Mouse (Mus musculus) macrophage (primary cell): ENCODE results near the gene Hspa4. TPM values are rescaled to one million over a fixed set of nuclear protein-coding genes. Genes with fewer than 3 reads are reported as not detected.
A peak's percentile ranks its signal among the peaks of the same experiment; 100 is the strongest.
"Not testable (repeated sequence)": the region's sequence is repeated elsewhere in the genome, so short reads cannot be mapped to it uniquely, and the experiment has no call there.

Source experiments
- H3K27ac ChIP-seq: fragments of 350-480 bp; formaldehyde crosslinking; 2 replicates; pipeline ENCODE4 v1.9.0; 2021
- H3K36me3 ChIP-seq: fragments of 350-480 bp; formaldehyde crosslinking; 2 replicates; pipeline ENCODE4 v1.9.0; 2021; ENCODE audit errors: inconsistent target
- H3K4me3 ChIP-seq: fragments of 350-480 bp; formaldehyde crosslinking; 2 replicates; pipeline ENCODE4 v1.9.0; 2021; ENCODE audit errors: inconsistent target
- H3K79me2 ChIP-seq: fragments of 350-480 bp; formaldehyde crosslinking; 2 replicates; pipeline ENCODE4 v1.9.0; 2021; ENCODE audit errors: inconsistent target
- WGBS: methylation state at CpG from one replicate; pipeline ENCODE4 v1.1.7; 2026; ENCODE audit warnings: inconsistent platforms; ENCODE audit not compliant: missing documents; 5-methylcytosine and 5-hydroxymethylcytosine counted together
- polyA plus RNA-seq: library from polyadenylated mRNA; stranded (reverse); fragments of 250-400 nt; gene quantifications from 3 replicates; pipeline ENCODE4 v1.2.4, GENCODE M21; 2018; ENCODE audit warnings: inconsistent platforms

The Hspa4 gene
- polyA plus RNA-seq, 1 experiment from 2014 or later = 460 TPM

DNA sequence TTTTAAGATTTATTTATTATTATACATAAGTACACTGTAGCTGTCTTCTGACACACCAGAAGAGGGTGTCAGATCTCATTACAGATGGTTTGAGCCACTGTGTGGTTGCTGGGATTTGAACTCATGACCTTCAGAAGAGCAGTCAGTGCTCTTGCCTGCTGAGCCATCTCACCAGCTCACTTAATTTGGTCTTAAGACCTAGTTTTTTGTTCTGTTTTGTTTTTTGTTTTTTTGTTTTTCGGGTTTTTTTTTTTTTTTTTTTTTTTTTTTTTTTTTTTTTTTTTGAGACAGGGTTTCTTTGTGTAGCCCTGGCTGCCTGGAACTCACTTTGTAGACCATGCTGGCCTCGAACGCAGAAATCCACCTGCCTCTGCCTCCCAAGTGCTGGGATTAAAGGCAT lies 18.3 kb upstream of the Hspa4 start:
- not testable (repeated sequence) for H3K4me3 ChIP-seq, H3K79me2 ChIP-seq, H3K36me3 ChIP-seq, H3K27ac ChIP-seq
- no CpG with 5 or more reads among the region's 3 CpGs for WGBS

DNA sequence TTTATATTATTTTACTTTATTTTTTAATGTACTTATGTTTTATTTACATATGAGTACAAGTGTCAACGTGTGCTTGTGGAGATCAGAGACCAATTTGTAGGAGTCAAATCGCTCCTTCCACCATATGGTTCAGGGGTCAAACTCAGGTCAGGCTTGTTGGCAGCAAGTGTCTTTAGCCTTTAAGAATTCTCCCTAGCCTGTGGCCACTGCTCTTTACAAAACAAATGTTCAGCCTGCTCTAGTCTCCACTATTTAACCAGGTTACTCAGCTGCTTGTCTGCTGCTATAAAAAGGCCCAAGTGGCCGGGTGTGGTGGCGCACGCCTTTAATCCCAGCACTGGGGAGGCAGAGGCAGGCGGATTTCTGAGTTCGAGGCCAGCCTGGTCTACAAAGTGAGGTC lies 17.8 kb upstream of the Hspa4 start:
- WGBS = 94% methylated on average over 5 of the region's 7 CpGs
- no peaks in the 10 kb centered on the region for H3K79me2 ChIP-seq

DNA sequence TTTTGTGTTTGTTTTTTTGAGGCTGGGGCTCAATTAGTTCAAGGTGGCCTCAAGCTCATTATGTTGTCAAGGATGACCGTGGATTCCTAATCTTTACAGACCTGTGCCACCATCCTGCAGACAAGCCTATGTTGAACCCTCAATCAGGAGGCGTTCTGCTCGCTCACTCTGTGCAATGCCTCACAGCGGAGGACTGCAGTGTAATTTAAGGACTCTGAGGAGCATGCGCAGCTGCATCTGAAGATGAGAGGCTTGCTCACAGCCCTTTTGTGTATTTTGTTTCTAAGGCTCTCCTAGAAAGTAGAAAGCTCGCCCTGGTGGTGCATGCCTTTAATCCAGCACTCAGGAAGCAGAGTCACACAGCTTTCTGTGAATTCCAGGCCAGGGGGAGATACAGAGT lies 16.7 kb upstream of the Hspa4 start:
- Histone ChIP-seq H3K4me3 (no peak overlapping the region), H3K79me2 (no peaks in the 10 kb centered on the region), H3K36me3 (no peaks in the 10 kb centered on the region), H3K27ac (no peak overlapping the region)
- WGBS = 70% methylated on average over 6 of the region's 6 CpGs

More for the DNA sequence above, 17.8 kb upstream of the Hspa4 start:
- Histone ChIP-seq H3K36me3 (no peaks in the 10 kb centered on the region), H3K4me3 (no peak overlapping the region), H3K27ac (no peak overlapping the region)

DNA sequence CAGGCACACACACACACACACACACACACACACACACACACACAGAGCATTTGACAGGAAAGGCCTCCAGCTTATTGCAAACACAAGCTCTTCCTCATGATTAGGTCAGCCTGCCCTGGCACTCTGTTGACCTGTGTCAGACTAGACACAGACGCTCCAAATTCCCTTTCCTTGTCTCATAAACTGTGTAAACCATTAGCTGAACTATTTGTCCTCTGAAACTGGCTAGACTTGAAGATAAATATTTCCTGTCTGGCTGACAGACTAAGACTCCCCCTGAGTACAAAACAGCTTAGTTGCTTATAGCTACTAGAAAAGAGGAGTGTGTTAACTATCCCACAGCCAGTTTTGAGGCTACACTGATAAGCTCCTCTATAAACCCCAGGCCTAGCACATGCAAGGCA lies 14.5 kb upstream of the Hspa4 start:
- 0% methylated on average over 1 of the region's 1 CpGs for WGBS
- Histone ChIP-seq H3K27ac (peak overlapping the region; percentile 73), H3K36me3 (no peaks in the 10 kb centered on the region), H3K79me2 (no peaks in the 10 kb centered on the region), H3K4me3 (no peak overlapping the region)

DNA sequence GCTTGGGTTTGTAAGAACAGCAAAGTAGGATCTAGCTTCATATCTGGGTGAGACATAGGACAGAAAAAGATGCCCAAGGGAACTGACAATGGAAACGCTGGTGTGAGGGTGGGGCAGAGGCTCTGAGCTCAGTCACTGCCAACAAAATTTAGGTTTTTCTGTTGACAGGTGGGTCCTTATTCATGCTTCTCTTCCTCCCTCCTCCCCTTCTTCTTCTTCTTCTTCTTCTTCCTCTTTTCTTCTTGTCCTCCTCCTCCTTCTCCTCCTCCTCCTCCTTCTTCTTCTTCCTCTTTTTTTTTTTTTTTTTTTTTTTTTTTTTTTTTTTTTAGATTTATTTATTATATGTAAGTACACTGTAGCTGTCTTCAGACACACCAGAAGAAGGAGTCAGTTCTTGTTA lies 12.6 kb upstream of the Hspa4 start:
- not testable (repeated sequence) for H3K36me3 ChIP-seq, H3K79me2 ChIP-seq, H3K4me3 ChIP-seq
- 0% methylated on average over 1 of the region's 1 CpGs for WGBS
- H3K27ac ChIP-seq = peak overlapping the region; percentile 39

DNA sequence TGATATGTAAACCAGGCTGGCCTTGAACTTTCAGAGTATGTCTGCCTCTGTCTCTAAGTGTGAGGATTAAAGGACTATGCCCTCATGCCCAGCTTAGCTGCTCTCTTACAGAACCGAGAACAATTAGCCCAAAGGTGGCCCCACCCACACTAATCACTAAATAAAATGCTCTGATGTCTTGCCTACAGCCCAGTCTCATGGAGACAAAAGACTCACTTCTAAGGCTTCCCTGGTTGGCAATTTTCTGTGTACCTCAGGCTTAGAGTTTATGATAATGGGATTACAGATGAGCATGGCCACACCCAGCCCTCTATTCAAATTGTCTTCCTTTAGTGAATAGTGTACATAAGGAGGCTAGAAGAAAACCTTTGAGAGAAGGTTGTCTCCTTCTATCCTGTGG lies 11.1 kb upstream of the Hspa4 start:
- WGBS = 100% methylated on average over 1 of the region's 1 CpGs
- Histone ChIP-seq H3K79me2 (no peaks in the 10 kb centered on the region), H3K36me3 (no peaks in the 10 kb centered on the region), H3K27ac (no peak overlapping the region), H3K4me3 (no peak overlapping the region)

DNA sequence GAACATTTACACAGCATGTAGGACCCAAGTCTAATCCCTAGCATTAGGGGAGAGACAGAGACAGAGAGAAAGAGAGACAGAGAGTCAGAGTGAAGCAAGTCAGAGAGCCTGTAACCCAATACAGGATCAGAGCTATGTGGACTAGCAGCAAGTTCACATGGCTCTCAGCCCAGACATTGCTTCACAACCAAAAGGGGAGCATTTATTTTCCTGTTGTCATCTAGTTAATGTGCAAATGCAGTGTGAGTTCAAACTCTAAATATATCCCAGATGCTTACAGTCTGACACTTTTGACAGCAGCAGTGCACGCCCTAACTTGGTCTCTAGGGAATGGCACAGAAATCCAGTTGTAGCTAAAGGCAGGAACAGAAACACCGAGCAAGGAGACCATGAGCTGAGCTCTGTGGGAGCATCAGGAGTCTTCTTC lies 8.6 kb upstream of the Hspa4 start:
- WGBS = 42% methylated on average over 2 of the region's 2 CpGs
- Histone ChIP-seq H3K4me3 (no peak overlapping the region), H3K27ac (peak overlapping the region; percentile 60), H3K36me3 (no peaks in the 10 kb centered on the region), H3K79me2 (no peaks in the 10 kb centered on the region)

DNA sequence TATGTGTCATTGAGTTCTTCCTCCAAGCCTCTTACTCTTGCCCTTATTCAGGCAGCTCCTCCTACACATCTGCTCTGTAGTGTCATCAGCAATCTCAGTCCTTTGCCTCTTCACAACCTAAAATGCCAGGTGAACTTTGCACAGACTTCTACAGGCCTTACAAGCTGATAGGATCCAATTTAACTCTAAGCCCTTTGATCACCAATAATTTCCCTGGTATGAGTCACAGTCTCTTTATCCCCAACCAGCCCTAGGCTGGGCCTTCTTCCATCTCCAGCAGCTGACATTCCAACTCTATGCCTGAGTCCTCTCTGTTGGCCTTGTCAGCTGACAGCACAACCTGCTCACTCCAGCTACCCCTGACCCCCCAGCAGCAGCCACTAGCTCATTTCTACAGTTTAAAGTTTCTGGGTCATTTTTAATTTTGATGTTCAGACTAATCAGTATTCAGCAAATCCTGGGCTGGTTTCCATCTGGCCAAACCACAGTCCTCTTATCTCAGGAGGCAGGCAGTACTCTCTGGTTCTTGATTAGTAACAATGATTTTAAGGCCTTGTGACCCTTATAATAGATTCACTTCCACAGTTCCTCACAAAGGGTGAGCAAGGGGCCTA lies 8.1 kb upstream of the Hspa4 start:
- peak overlapping the region; percentile 60 for H3K27ac ChIP-seq
- H3K4me3 ChIP-seq = no peak overlapping the region
- H3K79me2 ChIP-seq = no peaks in the 10 kb centered on the region
- H3K36me3 ChIP-seq = no peaks in the 10 kb centered on the region

DNA sequence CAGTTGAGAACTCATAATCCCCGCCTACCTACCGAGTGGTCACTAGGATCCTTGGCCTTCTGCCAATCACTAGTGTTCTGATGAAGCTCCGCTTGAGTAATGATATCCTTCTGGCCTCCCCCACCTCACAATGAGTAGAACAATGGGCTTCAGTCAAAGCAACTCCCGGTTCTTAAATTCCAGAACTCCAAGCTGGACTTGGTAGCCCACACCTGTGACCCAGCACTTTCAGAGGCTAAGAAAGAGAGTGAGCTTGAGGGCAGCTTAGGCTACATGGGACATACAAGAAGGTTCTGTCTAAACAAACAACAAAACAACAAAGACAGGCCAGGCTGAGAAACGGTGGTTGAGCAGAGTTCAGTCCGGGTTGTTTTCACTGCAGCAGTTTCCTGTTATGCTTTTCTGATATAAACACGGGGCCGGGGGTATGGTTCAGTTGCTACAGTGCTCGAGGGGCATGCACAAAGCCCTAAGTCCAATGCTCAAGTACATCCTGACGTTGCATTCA lies 7.4 kb upstream of the Hspa4 start:
- H3K36me3 ChIP-seq = no peaks in the 10 kb centered on the region
- peak overlapping the region; percentile 60 for H3K27ac ChIP-seq
- no peaks in the 10 kb centered on the region for H3K79me2 ChIP-seq
- WGBS = 46% methylated on average over 10 of the region's 10 CpGs
- no peak overlapping the region for H3K4me3 ChIP-seq

DNA sequence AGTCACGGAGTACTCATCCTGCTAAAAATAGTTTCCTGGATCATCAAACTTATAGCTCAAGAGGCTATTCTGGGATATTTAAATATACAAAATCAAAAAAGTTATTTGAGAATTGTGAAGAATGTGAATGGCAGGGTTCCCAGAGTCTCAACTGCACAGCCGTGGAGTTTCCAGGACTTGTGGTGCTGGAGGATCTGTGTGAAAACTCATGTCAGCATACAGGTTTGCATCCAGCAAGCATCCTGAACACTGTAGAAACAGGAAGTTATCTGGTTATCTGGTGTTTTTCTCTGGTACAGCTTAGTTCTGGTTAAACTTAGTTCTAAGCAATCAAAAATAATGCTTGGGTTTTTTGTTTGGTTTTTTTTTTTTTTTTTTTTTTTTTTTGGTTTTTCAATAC lies 6.7 kb upstream of the Hspa4 start:
- H3K79me2 ChIP-seq = no peaks in the 10 kb centered on the region
- no peak overlapping the region for H3K27ac ChIP-seq
- WGBS = 70% methylated on average over 2 of the region's 2 CpGs
- H3K36me3 ChIP-seq = no peaks in the 10 kb centered on the region
- H3K4me3 ChIP-seq = no peak overlapping the region

DNA sequence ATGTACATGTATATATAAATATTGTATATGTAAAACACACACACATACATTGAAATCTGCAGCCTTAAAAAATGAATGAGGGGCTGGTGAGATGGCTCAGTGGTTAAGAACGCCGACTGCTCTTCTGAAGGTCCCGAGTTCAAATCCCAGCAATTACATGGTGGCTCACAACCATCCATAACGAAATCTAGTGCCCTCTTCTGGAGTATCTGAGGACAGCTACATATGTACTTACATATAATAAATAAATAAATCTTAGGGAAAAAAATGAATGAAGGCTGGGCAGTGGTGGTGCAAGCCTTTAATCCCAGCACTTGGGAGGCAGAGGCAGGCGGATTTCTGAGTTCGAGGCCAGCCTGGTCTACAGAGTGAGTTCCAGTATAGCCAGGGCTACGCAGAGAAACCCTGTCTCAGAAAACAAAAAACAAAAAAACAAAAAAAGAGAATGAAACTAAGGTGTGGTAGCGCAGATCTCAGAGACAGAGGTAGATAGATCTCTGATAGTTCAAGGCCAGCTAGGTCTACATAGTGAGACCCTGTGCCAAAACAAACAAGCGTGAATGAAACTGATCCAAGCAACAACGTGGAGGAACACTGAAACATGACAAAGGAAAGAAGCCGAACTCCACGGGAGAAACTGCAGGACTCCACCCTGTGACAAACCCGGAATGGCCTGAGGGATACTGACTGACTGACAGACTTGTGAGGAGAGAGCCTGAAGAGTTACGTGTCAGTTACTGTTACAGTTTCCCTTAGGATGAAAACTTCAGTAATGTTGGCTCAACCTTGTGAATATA lies 4.0 kb upstream of the Hspa4 start:
- H3K36me3 ChIP-seq = no peaks in the 10 kb centered on the region
- H3K79me2 ChIP-seq = peaks cover 3% of the 10 kb centered on the region
- 98% methylated on average over 14 of the region's 14 CpGs for WGBS
- H3K27ac ChIP-seq = no peak overlapping the region
- no peak overlapping the region for H3K4me3 ChIP-seq

DNA sequence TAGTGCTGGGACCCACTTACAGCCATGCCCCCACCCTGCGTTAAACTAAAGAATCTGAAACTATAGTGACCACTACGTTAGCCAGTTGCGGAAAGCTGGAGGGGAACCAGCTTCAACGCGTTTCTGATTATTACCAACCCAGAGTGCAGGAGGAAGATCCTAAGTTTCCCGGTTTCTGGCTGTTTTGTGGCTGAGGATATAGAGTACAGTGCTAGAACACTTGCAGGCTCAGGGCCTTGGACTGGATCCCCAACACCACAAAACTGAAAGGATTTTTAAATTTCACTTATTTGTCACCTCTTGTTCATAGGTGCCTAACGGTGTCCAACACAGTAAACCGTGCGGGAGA lies 884 bp upstream of the Hspa4 start:
- 41% methylated on average over 9 of the region's 9 CpGs for WGBS
- H3K27ac ChIP-seq = peak overlapping the region; percentile 99
- peak overlapping the region; percentile 33 for H3K4me3 ChIP-seq
- H3K79me2 ChIP-seq = peaks cover 34% of the 10 kb centered on the region
- no peaks in the 10 kb centered on the region for H3K36me3 ChIP-seq

DNA sequence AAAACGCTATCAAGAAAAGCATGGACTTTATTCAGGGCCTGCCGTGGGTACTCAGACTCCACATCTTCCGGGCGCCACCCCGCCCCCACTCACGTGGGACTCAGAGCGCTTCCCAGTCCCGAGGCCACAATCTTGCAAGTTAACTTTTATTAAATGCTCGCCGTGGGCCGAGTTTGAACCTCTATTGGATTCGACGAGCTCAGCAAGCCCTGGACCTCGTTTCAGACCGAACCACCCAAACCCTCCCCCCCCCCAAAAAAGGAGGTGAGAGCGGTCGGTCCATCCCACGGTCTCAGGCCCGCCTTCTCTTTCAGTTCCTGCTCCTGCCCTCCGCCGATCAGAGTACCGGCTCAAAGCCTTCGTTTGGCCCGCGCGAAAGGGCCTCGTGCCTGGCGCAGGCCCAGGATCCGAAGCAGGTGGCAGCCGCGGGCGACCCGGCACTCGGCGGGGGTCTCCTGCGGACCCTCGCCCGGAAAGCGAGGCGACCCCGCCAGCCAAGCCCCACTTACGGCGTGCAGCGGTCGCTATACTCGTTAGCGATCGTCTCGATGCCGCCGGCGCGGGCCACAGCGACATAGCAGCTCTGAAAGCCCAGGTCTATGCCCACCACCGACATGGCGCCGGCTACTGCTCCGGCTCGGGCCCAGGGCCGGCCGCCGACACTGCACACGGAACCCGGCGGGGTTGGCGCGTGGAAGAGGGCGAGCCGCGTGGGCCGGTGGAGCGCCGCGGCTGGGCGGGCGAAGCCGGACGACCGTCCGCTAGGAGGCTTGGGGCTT lies 517 bp downstream of the Hspa4 start:
- no peaks in the 10 kb centered on the region for H3K36me3 ChIP-seq
- peak overlapping the region; percentile 77 for H3K27ac ChIP-seq
- peaks cover 48% of the 10 kb centered on the region for H3K79me2 ChIP-seq
- under 1% methylated on average over 72 of the region's 80 CpGs for WGBS
- H3K4me3 ChIP-seq = peak overlapping the region; percentile 73

DNA sequence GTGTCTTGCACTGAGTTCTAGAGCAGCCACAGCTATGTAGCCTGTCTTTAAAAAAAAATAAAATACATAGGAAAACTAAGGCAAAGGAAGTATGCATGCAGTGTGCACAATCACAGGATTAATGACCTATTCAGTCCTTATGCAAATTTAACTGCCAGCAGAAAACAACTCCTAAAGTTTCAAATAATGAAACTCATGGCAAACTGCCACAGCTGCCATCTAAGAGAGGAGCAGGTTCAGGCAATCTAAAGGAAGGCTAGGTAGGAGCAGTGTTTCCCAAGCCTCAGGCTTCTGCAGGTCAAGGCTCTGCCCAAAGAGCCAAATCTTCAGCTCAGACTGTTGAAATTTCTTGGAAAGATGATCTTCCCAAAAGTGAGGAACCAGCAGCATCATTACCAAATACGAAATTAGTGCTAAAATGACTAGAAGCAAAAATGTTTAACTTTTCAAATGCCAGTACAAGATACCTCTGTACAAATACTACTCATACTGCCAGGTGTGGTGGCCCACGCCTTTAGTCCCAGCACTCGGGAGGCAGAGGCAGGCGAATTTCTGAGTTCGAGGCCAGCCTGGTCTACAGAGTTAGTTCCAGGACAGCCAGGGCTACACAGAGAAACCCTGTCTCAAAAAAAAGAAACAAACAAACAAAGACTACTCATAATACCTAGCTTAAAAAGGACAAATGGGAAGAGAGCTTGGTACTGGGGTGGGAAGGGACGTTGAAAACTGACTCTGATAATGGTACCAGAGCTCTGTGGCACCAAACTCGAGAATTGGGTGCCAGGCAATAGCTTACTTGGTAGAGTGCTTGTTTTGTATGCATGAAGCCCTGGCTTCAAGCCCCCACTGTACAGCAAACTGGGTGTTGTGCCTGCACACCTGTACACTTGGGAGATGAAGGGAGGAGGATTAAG lies 2.1 kb downstream of the Hspa4 start:
- Histone ChIP-seq H3K27ac (peak overlapping the region; percentile 77; the same call in 1 of the 2 replicates), H3K36me3 (no peaks in the 10 kb centered on the region), H3K4me3 (peak overlapping the region; percentile 73), H3K79me2 (peaks cover 64% of the 10 kb centered on the region)
- WGBS = 77% methylated on average over 7 of the region's 7 CpGs
